Mouse (Mus musculus) small intestine, adult 2 months (tissue): ENCODE measurements around the gene Cnr2.

Experiments used
- CTCF ChIP-seq: fragments of 200-500 bp; IDR thresholded peaks from 2 replicates; pipeline ENCODE4 v1.5.1; 2012; ENCODE audit warnings: low read depth, mild to moderate bottlenecking, control low read depth, inconsistent platforms, low read length, moderate library complexity, mixed read lengths; ENCODE audit not compliant: insufficient replicate concordance, insufficient read length; ENCODE audit errors: extremely low read depth
- POLR2A ChIP-seq: fragments of 200-500 bp; IDR thresholded peaks from 2 replicates; pipeline ENCODE4 v1.6.1; 2012; ENCODE audit warnings: low read depth, mild to moderate bottlenecking, control low read depth, inconsistent platforms, low read length, moderate library complexity

GRCm38 (mm10) chr4:135945706-135946105 lies 50.5 kb downstream of the Cnr2 start:
- TF ChIP-seq POLR2A (no peak), CTCF (no peak)
